Mouse (Mus musculus) bone marrow, adult 2 months (tissue): ENCODE measurements around the gene Ssbp1.

ENCODE experiments used
- CTCF ChIP-seq: fragments of 200-500 bp; IDR thresholded peaks from 2 replicates; pipeline ENCODE4 v1.5.1; 2011; ENCODE audit warnings: low read length, control low read depth; ENCODE audit not compliant: control insufficient read depth, insufficient read depth
- POLR2A ChIP-seq: fragments of 200-500 bp; IDR thresholded peaks from 2 replicates; pipeline ENCODE4 v1.6.1; 2011; ENCODE audit warnings: low read depth, mild to moderate bottlenecking, control low read depth, low read length, borderline replicate concordance; ENCODE audit not compliant: control insufficient read depth

DNA sequence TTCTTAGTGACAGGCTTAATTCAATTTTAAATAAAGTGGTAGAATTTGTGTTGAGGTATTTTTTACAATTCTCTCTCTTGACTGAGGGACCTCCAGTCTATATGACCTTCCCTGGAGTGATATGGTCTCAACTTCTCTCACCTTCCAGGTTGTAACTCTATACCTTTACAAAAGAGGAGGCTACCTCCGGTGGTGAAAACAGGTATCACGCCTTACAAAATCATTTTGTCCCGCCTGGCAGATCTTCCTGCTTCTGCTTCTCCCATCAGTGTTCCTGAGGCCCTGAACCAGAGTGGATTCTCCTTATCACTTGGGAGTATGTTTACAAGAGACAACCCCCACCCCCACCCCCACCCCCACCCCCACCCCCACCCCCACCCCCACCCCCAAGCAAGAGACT, 29.4 kb upstream of the Ssbp1 start:
- no peak for TF ChIP-seq CTCF
- TF ChIP-seq POLR2A = no peak
